Mouse (Mus musculus): ENCODE measurements around the gene Tcp11x2. TPM values are rescaled to one million over a fixed set of nuclear protein-coding genes. Genes with fewer than 3 reads are reported as not detected.

The Tcp11x2 gene
- polyA plus RNA-seq, 1 experiment: 1.5 TPM

DNA sequence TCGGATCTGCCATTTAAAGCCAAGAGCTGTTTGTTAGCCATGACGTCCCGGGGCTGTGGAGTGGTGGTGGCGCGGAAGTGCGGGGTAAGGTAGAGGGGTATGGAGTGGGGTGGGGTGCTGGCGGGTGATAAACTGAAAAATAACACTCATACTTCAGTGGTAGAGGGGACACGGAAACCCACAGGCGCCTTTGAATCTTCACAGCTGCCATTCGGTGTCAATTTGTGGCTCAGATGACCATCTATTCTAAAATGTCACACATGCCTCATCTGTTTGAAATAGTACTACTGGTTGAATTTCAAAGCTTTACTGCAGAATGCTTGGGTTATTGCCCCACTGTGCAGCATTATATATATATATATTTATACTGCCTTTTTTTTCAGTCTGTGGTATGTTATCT lies 31.6 kb upstream of the Tcp11x2 start, which contains the start of gene Tmsb15a:
TSS of gene Tmsb15a (minus strand) at position 101 of the 400 bp plus-strand sequence.
- Histone ChIP-seq H3K27me3 (ENCODE audit: control insufficient read depth, insufficient read depth, insufficient read length) (no peaks in the 10 kb centered on the region), H3K4me2 (ENCODE audit: low read depth) (no peak within 1 kb of the TSS), H3K36me3 (ENCODE audit: control insufficient read depth, insufficient read depth) (no peaks in the 10 kb centered on the region), H3K4me3 (no peak within 1 kb of the TSS), H3K79me2 (ENCODE audit: control insufficient read depth, insufficient read depth) (no peaks in the 10 kb centered on the region), H3ac (ENCODE audit: control insufficient read depth, insufficient read length) (no peak within 1 kb of the TSS)
- TF ChIP-seq USF1 (IDR thresholded peaks at IDR 0.05; ENCODE audit: low read depth): no peak

DNA sequence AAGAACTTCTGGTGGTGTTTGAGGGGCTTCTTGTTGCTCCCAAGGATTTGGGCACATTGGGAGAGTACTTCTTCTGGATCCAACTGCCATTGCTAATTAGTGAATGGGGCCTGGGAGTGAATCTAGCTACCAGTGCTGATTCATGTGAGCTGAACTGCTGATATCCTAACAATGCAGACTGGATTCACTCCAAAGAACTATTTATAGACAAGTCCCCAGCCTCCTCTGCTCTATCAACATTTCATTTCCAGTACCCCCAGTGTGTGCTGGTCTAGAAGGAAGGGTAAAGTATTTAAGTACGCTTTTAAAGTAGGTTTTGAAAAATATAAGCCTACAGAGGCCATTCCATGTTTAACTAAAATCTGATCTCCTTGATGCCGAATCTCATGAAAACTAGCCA lies 19.3 kb upstream of the Tcp11x2 start:
- no peak overlapping the region for H3K4me2 ChIP-seq (ENCODE audit: low read depth)
- no peak for TF ChIP-seq REST (IDR thresholded peaks at IDR 0.05; ENCODE audit: insufficient read depth, insufficient read length)
- no peak for TF ChIP-seq POLR2AphosphoS2 (IDR thresholded peaks at IDR 0.05; ENCODE audit: insufficient read length, low read depth)
- TF ChIP-seq CEBPB (IDR thresholded peaks at IDR 0.05; ENCODE audit: insufficient read depth, poor library complexity, severe bottlenecking): no peak
- TF ChIP-seq POLR2A (IDR thresholded peaks at IDR 0.05; ENCODE audit: insufficient read length, low read depth): no peak
- no peak for TF ChIP-seq TCF3 (IDR thresholded peaks at IDR 0.05; ENCODE audit: insufficient read length, low read depth)
- TF ChIP-seq MYOD1 (IDR thresholded peaks at IDR 0.05; ENCODE audit: control insufficient read depth in 1 of 3, insufficient read length in 2 of 3, low read depth in 2 of 3): no peak
- TF ChIP-seq USF1 (IDR thresholded peaks at IDR 0.05; ENCODE audit: low read depth): no peak
- TF ChIP-seq MYOG (IDR thresholded peaks at IDR 0.05; ENCODE audit: control insufficient read depth in 1 of 3, insufficient read depth in 1 of 3, insufficient read length in 2 of 3, low read depth in 2 of 3): no peak
- no peak for TF ChIP-seq MAX (IDR thresholded peaks at IDR 0.05; ENCODE audit: low read depth)
- no peak for TF ChIP-seq SRF (IDR thresholded peaks at IDR 0.05; ENCODE audit: control insufficient read depth, insufficient read length, low read depth)
- no peak for TF ChIP-seq TCF12 (IDR thresholded peaks at IDR 0.05; ENCODE audit: insufficient read depth, poor library complexity, severe bottlenecking)
- TF ChIP-seq E2F4 (IDR thresholded peaks at IDR 0.05; ENCODE audit: insufficient read depth): no peak
- no peaks in the 10 kb centered on the region for H3K36me3 ChIP-seq (ENCODE audit: control insufficient read depth, insufficient read depth)
- H3K4me3 ChIP-seq: no peak overlapping the region
- no peaks in the 10 kb centered on the region for H3K27me3 ChIP-seq (ENCODE audit: control insufficient read depth, insufficient read depth, insufficient read length)
- no peaks in the 10 kb centered on the region for H3K79me2 ChIP-seq (ENCODE audit: control insufficient read depth, insufficient read depth)
- no peak overlapping the region for H3ac ChIP-seq (ENCODE audit: control insufficient read depth, insufficient read length)

DNA sequence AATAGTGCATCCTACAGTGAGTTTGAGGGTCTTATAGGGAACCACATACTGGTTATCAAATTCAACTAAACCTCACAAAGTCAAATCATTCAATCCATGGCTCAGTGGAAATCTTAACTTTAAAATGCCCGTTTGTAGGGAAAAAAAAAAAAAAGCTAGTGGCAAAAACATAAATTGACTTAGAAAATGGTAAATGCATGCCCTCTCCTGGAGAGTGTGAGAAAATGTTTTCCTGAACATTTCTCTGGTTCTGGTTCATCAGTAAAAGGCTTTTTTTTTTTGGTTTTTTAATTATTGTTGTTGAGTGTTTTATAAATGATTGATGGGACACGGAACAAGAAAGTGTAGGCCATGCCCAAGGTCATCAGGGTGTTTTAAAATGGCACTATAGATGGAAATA lies 10.8 kb upstream of the Tcp11x2 start:
- no peaks in the 10 kb centered on the region for H3K27me3 ChIP-seq (ENCODE audit: control insufficient read depth, insufficient read depth, insufficient read length)
- TF ChIP-seq POLR2AphosphoS2 (IDR thresholded peaks at IDR 0.05; ENCODE audit: insufficient read length, low read depth): no peak
- no peak for TF ChIP-seq MYOG (IDR thresholded peaks at IDR 0.05; ENCODE audit: control insufficient read depth in 1 of 3, insufficient read depth in 1 of 3, insufficient read length in 2 of 3, low read depth in 2 of 3)
- TF ChIP-seq TCF12 (IDR thresholded peaks at IDR 0.05; ENCODE audit: insufficient read depth, poor library complexity, severe bottlenecking): no peak
- TF ChIP-seq E2F4 (IDR thresholded peaks at IDR 0.05; ENCODE audit: insufficient read depth): no peak
- TF ChIP-seq USF1 (IDR thresholded peaks at IDR 0.05; ENCODE audit: low read depth): no peak
- no peak for TF ChIP-seq SRF (IDR thresholded peaks at IDR 0.05; ENCODE audit: control insufficient read depth, insufficient read length, low read depth)
- no peak for TF ChIP-seq REST (IDR thresholded peaks at IDR 0.05; ENCODE audit: insufficient read depth, insufficient read length)
- TF ChIP-seq MYOD1 (IDR thresholded peaks at IDR 0.05; ENCODE audit: control insufficient read depth in 1 of 3, insufficient read length in 2 of 3, low read depth in 2 of 3): no peak
- TF ChIP-seq CEBPB (IDR thresholded peaks at IDR 0.05; ENCODE audit: insufficient read depth, poor library complexity, severe bottlenecking): no peak
- H3ac ChIP-seq (ENCODE audit: control insufficient read depth, insufficient read length): no peak overlapping the region
- H3K4me2 ChIP-seq (ENCODE audit: low read depth): no peak overlapping the region
- no peak overlapping the region for H3K4me3 ChIP-seq
- H3K36me3 ChIP-seq (ENCODE audit: control insufficient read depth, insufficient read depth): no peaks in the 10 kb centered on the region
- H3K79me2 ChIP-seq (ENCODE audit: control insufficient read depth, insufficient read depth): no peaks in the 10 kb centered on the region

GRCm38 (mm10) chrX:135703111-135703510 lies 9.5 kb upstream of the Tcp11x2 start:
- H3K4me2 ChIP-seq (ENCODE audit: low read depth): no peak overlapping the region
- no peaks in the 10 kb centered on the region for H3K27me3 ChIP-seq (ENCODE audit: control insufficient read depth, insufficient read depth, insufficient read length)
- H3ac ChIP-seq (ENCODE audit: control insufficient read depth, insufficient read length): no peak overlapping the region
- H3K79me2 ChIP-seq (ENCODE audit: control insufficient read depth, insufficient read depth): no peaks in the 10 kb centered on the region
- no peaks in the 10 kb centered on the region for H3K36me3 ChIP-seq (ENCODE audit: control insufficient read depth, insufficient read depth)
- TF ChIP-seq E2F4 (IDR thresholded peaks at IDR 0.05; ENCODE audit: insufficient read depth): no peak
- no peak for TF ChIP-seq MYOD1 (IDR thresholded peaks at IDR 0.05; ENCODE audit: control insufficient read depth in 1 of 3, insufficient read length in 2 of 3, low read depth in 2 of 3)
- TF ChIP-seq TCF12 (IDR thresholded peaks at IDR 0.05; ENCODE audit: insufficient read depth, poor library complexity, severe bottlenecking): no peak
- no peak for TF ChIP-seq MAX (IDR thresholded peaks at IDR 0.05; ENCODE audit: low read depth)
- TF ChIP-seq POLR2A (IDR thresholded peaks at IDR 0.05; ENCODE audit: insufficient read length, low read depth): no peak
- TF ChIP-seq MYOG (IDR thresholded peaks at IDR 0.05; ENCODE audit: control insufficient read depth in 1 of 3, insufficient read depth in 1 of 3, insufficient read length in 2 of 3, low read depth in 2 of 3): no peak
- TF ChIP-seq REST (IDR thresholded peaks at IDR 0.05; ENCODE audit: insufficient read depth, insufficient read length): no peak
- no peak for TF ChIP-seq SRF (IDR thresholded peaks at IDR 0.05; ENCODE audit: control insufficient read depth, insufficient read length, low read depth)
- TF ChIP-seq TCF3 (IDR thresholded peaks at IDR 0.05; ENCODE audit: insufficient read length, low read depth): no peak
- H3K4me3 ChIP-seq: no peak overlapping the region

- Histone ChIP-seq H3K27me3 (ENCODE audit: control insufficient read depth, insufficient read depth, insufficient read length) (no peaks in the 10 kb centered on the region), H3K4me3 (no peak overlapping the region), H3K36me3 (ENCODE audit: control insufficient read depth, insufficient read depth) (no peaks in the 10 kb centered on the region), H3K79me2 (ENCODE audit: control insufficient read depth, insufficient read depth) (no peaks in the 10 kb centered on the region), H3ac (ENCODE audit: control insufficient read depth, insufficient read length) (no peak overlapping the region), H3K4me2 (ENCODE audit: low read depth) (no peak overlapping the region)
- TF ChIP-seq CEBPB (IDR thresholded peaks at IDR 0.05; ENCODE audit: insufficient read depth, poor library complexity, severe bottlenecking) (no peak), POLR2A (IDR thresholded peaks at IDR 0.05; ENCODE audit: insufficient read length, low read depth) (no peak), SRF (IDR thresholded peaks at IDR 0.05; ENCODE audit: control insufficient read depth, insufficient read length, low read depth) (no peak), USF1 (IDR thresholded peaks at IDR 0.05; ENCODE audit: low read depth) (no peak)
Measured at GRCm38 (mm10) chrX:135687802-135688201, 5.8 kb downstream of the Tcp11x2 start.

Data from myocyte (in vitro differentiated cells).